Mouse (Mus musculus) CD8-positive naive resting alpha-beta T cell, adult 2 months (primary cell): ENCODE measurements around the gene Zfp36l1.

Source experiments
- DNase-seq, 2 experiments: peaks; one replicate each; pipeline ENCODE4 v3.0.0; 2022; ENCODE audit warnings: low read depth in 2 of 2, low spot score in 2 of 2

Gene Zfp36l1

GRCm38 (mm10) chr12:80070534-80071287 is 42.1 kb downstream of the Zfp36l1 start:
- no peak for DNase-seq

- DNase-seq: peak; percentile 13
These were observed 43.8 kb downstream of the Zfp36l1 start for GRCm38 (mm10) chr12:80069040-80069439.

DNA sequence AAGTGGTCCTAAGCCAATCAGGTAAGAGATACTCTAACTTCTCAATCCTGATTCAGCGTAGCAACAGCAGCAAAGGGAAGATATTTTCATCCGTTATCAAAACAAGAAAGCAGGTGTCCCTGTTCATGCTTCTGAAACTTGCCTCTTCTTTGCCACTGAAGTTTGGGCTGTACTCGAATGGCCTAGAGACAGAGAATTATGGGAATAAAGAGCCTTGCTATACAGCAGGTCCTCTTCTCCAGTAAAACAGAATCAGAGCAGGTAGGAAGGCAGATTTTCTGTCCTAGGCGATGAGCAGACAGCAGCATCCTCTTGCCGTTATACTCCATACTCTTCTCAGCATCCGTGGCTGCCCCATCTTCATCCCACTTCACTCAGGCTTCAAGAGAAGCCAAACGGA is 44.8 kb downstream of the Zfp36l1 start:
- no peak for DNase-seq

GRCm38 (mm10) chr12:80065049-80065448 is 47.8 kb downstream of the Zfp36l1 start:
- no peak for DNase-seq

DNA sequence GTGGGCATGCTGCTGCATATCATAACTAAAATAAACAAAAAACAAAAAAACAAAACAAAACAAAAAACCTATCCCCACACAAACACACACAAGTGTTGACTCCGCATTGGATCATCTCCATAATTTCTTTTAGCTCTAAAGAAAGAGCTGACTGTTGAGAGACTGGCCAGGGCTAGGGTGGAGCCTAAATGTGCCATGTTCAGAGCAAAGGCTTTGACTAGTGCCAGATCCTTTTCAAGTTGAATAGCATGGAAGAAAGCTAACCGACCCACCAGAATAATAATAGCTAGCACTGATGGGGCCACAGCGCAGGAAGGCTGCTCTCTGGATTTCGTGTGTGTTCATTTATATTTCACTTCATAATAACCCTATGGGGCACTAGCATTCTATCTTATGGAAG is 48.5 kb downstream of the Zfp36l1 start:
- DNase-seq: no peak

- no peak for DNase-seq
These were observed 49.2 kb downstream of the Zfp36l1 start for GRCm38 (mm10) chr12:80063402-80064150.

- no peak for DNase-seq
These were observed 50.1 kb downstream of the Zfp36l1 start for GRCm38 (mm10) chr12:80062410-80063401.

DNA sequence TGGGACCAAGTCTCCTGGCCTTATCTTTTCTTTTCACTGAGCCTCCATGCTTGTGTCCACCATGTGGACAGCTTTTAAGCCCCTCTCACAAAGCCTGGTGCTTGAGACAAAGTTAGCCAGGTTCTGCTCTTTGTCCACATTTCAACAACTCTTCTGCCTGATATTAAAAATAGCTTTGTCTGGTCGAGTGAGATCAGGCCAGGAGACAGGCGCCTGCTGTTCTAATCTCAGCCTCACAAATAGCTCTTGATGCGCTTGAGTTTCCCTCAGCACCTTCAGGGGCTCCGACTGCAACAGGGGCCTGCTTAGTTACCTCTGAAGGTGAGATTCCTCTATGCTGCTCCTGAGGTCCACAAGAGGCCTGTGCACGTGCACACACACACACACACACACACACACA is 51.0 kb downstream of the Zfp36l1 start:
- no peak for DNase-seq

- no peak for DNase-seq
These were observed 52.0 kb downstream of the Zfp36l1 start for GRCm38 (mm10) chr12:80060809-80061208.

DNA sequence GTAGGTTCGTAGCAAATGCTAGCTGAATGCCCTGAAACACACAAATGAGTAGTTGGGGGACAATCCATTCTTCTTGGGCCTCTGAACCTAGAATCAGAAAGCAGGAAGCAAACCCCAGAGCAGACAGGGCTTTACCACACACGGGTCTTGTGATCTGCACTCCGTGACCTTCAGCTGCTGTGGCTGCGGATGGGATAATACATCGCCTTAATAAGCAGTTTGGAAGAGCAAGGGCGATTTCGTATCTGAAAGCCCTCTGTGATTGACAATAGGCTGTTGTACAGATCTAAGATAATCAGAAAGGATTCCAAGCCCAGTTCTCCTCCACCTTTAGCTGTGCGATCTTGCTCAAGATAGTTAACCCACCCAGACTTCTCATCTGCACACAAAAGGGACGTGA is 52.5 kb downstream of the Zfp36l1 start:
- DNase-seq: no peak

- DNase-seq: no peak
These were observed 53.0 kb downstream of the Zfp36l1 start for GRCm38 (mm10) chr12:80059773-80060328.
